Mouse (Mus musculus) brain, embryonic 14.5 days (tissue): Measurements from ENCODE around the gene Glt28d2.

Experiments used
- CTCF ChIP-seq: fragments of 200-500 bp; IDR thresholded peaks from 2 replicates; pipeline ENCODE4 v1.5.1; 2012; ENCODE audit warnings: inconsistent platforms, mild to moderate bottlenecking, moderate library complexity, borderline replicate concordance; ENCODE audit not compliant: insufficient read depth, insufficient read length; ENCODE audit errors: extremely low read depth
- POLR2A ChIP-seq: fragments of 200-500 bp; IDR thresholded peaks from 2 replicates; pipeline ENCODE4 v1.6.1; 2012; ENCODE audit warnings: mild to moderate bottlenecking, inconsistent platforms, borderline replicate concordance; ENCODE audit not compliant: poor library complexity, insufficient read depth, insufficient read length, severe bottlenecking; ENCODE audit errors: extremely low read depth

DNA sequence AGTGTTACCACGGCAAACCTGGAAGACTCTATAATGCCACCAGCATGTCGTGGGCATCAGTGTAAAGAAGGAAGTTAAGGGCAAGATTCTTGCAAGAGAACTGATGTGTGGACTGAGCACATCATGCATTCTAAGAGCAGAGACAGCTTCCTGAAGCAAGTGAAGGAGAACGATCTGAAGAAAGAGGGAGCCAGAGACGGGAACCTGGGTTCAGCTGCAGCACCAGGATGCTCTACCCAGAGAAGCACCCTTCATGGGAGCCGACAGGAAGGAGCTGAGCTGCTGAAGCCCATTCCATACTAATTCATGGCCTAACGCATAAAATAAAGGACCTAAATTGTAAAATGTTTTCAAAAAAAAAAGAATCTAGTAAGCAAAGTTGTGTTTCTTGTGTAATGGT, 27.5 kb upstream of the Glt28d2 start:
- TF ChIP-seq CTCF, result no peak
- no peak for TF ChIP-seq POLR2A
